Mouse (Mus musculus): Measurements from ENCODE around the gene Adgra3.

Adgra3 gene

GRCm38 (mm10) chr5:50031763-50032272 is 27.0 kb downstream of the Adgra3 start:
- no peak for DNase-seq (ENCODE audit: extremely low spot score)

- no peak for DNase-seq (ENCODE audit: extremely low spot score)
Measured at GRCm38 (mm10) chr5:50031288-50031687, 27.5 kb downstream of the Adgra3 start.

GRCm38 (mm10) chr5:50029662-50030061 is 29.1 kb downstream of the Adgra3 start:
- no peak for DNase-seq (ENCODE audit: extremely low spot score)

GRCm38 (mm10) chr5:50027561-50027960 is 31.2 kb downstream of the Adgra3 start:
- DNase-seq (ENCODE audit: extremely low spot score), result no peak

GRCm38 (mm10) chr5:50027001-50027400 is 31.8 kb downstream of the Adgra3 start:
- DNase-seq (ENCODE audit: extremely low spot score), result no peak

- no peak for DNase-seq (ENCODE audit: extremely low spot score)
Measured at GRCm38 (mm10) chr5:50026148-50026547, 32.7 kb downstream of the Adgra3 start.

GRCm38 (mm10) chr5:50024097-50024496 is 34.7 kb downstream of the Adgra3 start:
- DNase-seq (ENCODE audit: extremely low spot score), result no peak

- no peak for DNase-seq (ENCODE audit: extremely low spot score)
Measured at GRCm38 (mm10) chr5:50015987-50016587, 42.7 kb downstream of the Adgra3 start.

GRCm38 (mm10) chr5:50015147-50015697 is 43.6 kb downstream of the Adgra3 start:
- no peak for DNase-seq (ENCODE audit: extremely low spot score)

- no peak for DNase-seq (ENCODE audit: extremely low spot score)
Measured at GRCm38 (mm10) chr5:50014658-50015057, 44.1 kb downstream of the Adgra3 start.

- no peak for DNase-seq (ENCODE audit: extremely low spot score)
Measured at GRCm38 (mm10) chr5:50013965-50014364, 44.8 kb downstream of the Adgra3 start.

- DNase-seq (ENCODE audit: extremely low spot score), result no peak
Measured at GRCm38 (mm10) chr5:50008841-50009240, 50.0 kb downstream of the Adgra3 start.

GRCm38 (mm10) chr5:50006915-50007658 is 51.7 kb downstream of the Adgra3 start:
- DNase-seq (ENCODE audit: extremely low spot score), result no peak

- DNase-seq (ENCODE audit: extremely low spot score), result peak; percentile 25
Measured at GRCm38 (mm10) chr5:50002269-50002668, 56.5 kb downstream of the Adgra3 start.

GRCm38 (mm10) chr5:49999764-50000163 is 59.0 kb downstream of the Adgra3 start:
- DNase-seq (ENCODE audit: extremely low spot score), result no peak

- DNase-seq (ENCODE audit: extremely low spot score), result no peak
Measured at GRCm38 (mm10) chr5:49997019-49997418, 61.8 kb downstream of the Adgra3 start.

- DNase-seq (ENCODE audit: extremely low spot score), result no peak
Measured at GRCm38 (mm10) chr5:49996457-49996856, 62.3 kb downstream of the Adgra3 start.

- no peak for DNase-seq (ENCODE audit: extremely low spot score)
Measured at GRCm38 (mm10) chr5:49990737-49991323, 68.0 kb downstream of the Adgra3 start.

- DNase-seq (ENCODE audit: extremely low spot score), result no peak
Measured at GRCm38 (mm10) chr5:49988015-49988798, 70.6 kb downstream of the Adgra3 start.

GRCm38 (mm10) chr5:49980727-49981126 is 78.1 kb downstream of the Adgra3 start:
- no peak for DNase-seq (ENCODE audit: extremely low spot score)

GRCm38 (mm10) chr5:49979246-49979645 is 79.6 kb downstream of the Adgra3 start:
- DNase-seq (ENCODE audit: extremely low spot score), result no peak

- peak; percentile 42 for DNase-seq (ENCODE audit: extremely low spot score)
Measured at GRCm38 (mm10) chr5:49975971-49976370, 82.8 kb downstream of the Adgra3 start.
